Mouse (Mus musculus): ENCODE results near the gene Mrpl43. TPM values are rescaled to one million over a fixed set of nuclear protein-coding genes. Genes with fewer than 3 reads are reported as not detected.

The Mrpl43 gene
- polyA plus RNA-seq, 1 experiment from 2014 or later: 71.4 TPM

- WGBS: 65% methylated on average over 7 of the region's 7 CpGs
- no peak for ATAC-seq (replicated peaks; ENCODE audit: low FRiP score)
- no peak for DNase-seq (ENCODE audit: low spot score)
- Histone ChIP-seq H3K4me2 (ENCODE audit: low read depth, low read length, severe bottlenecking) (no peak overlapping the region), H3K36me3 (ENCODE audit: control insufficient read depth, insufficient read depth, low read length) (no peaks in the 10 kb centered on the region), H3K27me3 (ENCODE audit: control insufficient read depth, insufficient read depth, low read length) (0 out of 2 replicates have a peak, but pooled peaks cover 2% of the 10 kb centered on the region), H3K9ac (ENCODE audit: low read length) (no peak overlapping the region), H3K9me3 (ENCODE audit: control insufficient read depth, low read length) (no peaks in the 10 kb centered on the region), H3K4me1 (replicated peaks; ENCODE audit: control insufficient read depth, insufficient read depth, low read length) (peaks cover 18% of the 10 kb centered on the region), H3K4me3 (ENCODE audit: low read depth, low read length) (no peak overlapping the region), H3K27ac (ENCODE audit: low read depth, low read length) (no peak overlapping the region)
Observed at GRCm38 (mm10) chr19:44992246-44992645, 14.0 kb downstream of the Mrpl43 start.

- H3K4me2 ChIP-seq (ENCODE audit: low read depth, low read length, severe bottlenecking): no peak overlapping the region
- H3K27me3 ChIP-seq (ENCODE audit: control insufficient read depth, insufficient read depth, low read length): 0 out of 2 replicates have a peak, but pooled peaks cover 2% of the 10 kb centered on the region
- H3K9me3 ChIP-seq (ENCODE audit: control insufficient read depth, low read length): no peaks in the 10 kb centered on the region
- H3K4me3 ChIP-seq (ENCODE audit: low read depth, low read length): no peak overlapping the region
- no peak overlapping the region for H3K27ac ChIP-seq (ENCODE audit: low read depth, low read length)
- no peak for DNase-seq (ENCODE audit: low spot score)
- no peaks in the 10 kb centered on the region for H3K36me3 ChIP-seq (ENCODE audit: control insufficient read depth, insufficient read depth, low read length)
- H3K4me1 ChIP-seq (replicated peaks; ENCODE audit: control insufficient read depth, insufficient read depth, low read length): peaks cover 18% of the 10 kb centered on the region
- no peak overlapping the region for H3K9ac ChIP-seq (ENCODE audit: low read length)
- no peak for ATAC-seq (replicated peaks; ENCODE audit: low FRiP score)
- WGBS: 89% methylated on average over 8 of the region's 8 CpGs
Observed at GRCm38 (mm10) chr19:44991031-44991430, 15.2 kb downstream of the Mrpl43 start.

GRCm38 (mm10) chr19:44989567-44990495 is 16.4 kb downstream of the Mrpl43 start:
- DNase-seq (ENCODE audit: low spot score) (no peak), ATAC-seq (replicated peaks; ENCODE audit: low FRiP score) (peak; percentile 28; the same call in 1 of the 2 replicates)
- WGBS: 8% methylated on average over 22 of the region's 22 CpGs
- H3K9me3 ChIP-seq (ENCODE audit: control insufficient read depth, low read length): no peaks in the 10 kb centered on the region
- peaks cover 18% of the 10 kb centered on the region for H3K4me1 ChIP-seq (replicated peaks; ENCODE audit: control insufficient read depth, insufficient read depth, low read length)
- H3K4me3 ChIP-seq (ENCODE audit: low read depth, low read length): peak overlapping the region; percentile 65
- no peak overlapping the region for H3K27ac ChIP-seq (ENCODE audit: low read depth, low read length)
- 0 out of 2 replicates have a peak, but pooled peaks cover 2% of the 10 kb centered on the region for H3K27me3 ChIP-seq (ENCODE audit: control insufficient read depth, insufficient read depth, low read length)
- H3K36me3 ChIP-seq (ENCODE audit: control insufficient read depth, insufficient read depth, low read length): no peaks in the 10 kb centered on the region
- H3K9ac ChIP-seq (ENCODE audit: low read length): peak overlapping the region; percentile 85
- peak overlapping the region; percentile 98 for H3K4me2 ChIP-seq (ENCODE audit: low read depth, low read length, severe bottlenecking)

- peaks cover 18% of the 10 kb centered on the region for H3K4me1 ChIP-seq (replicated peaks; ENCODE audit: control insufficient read depth, insufficient read depth, low read length)
- H3K36me3 ChIP-seq (ENCODE audit: control insufficient read depth, insufficient read depth, low read length): no peaks in the 10 kb centered on the region
- H3K27ac ChIP-seq (ENCODE audit: low read depth, low read length): 0 out of 2 replicates have a peak within 1 kb of the TSS, but pooled peaks have one; percentile 6
- DNase-seq (ENCODE audit: low spot score) (peak; percentile 82), ATAC-seq (replicated peaks; ENCODE audit: low FRiP score) (peak; percentile 85)
- H3K4me2 ChIP-seq (ENCODE audit: low read depth, low read length, severe bottlenecking): peak within 1 kb of the TSS; percentile 98
- peak within 1 kb of the TSS; percentile 85 for H3K9ac ChIP-seq (ENCODE audit: low read length)
- H3K27me3 ChIP-seq (ENCODE audit: control insufficient read depth, insufficient read depth, low read length): 0 out of 2 replicates have a peak, but pooled peaks cover 2% of the 10 kb centered on the region
- H3K9me3 ChIP-seq (ENCODE audit: control insufficient read depth, low read length): no peaks in the 10 kb centered on the region
- peak within 1 kb of the TSS; percentile 65 for H3K4me3 ChIP-seq (ENCODE audit: low read depth, low read length)
- WGBS: under 1% methylated on average over 42 of the region's 58 CpGs
Observed at GRCm38 (mm10) chr19:44988831-44989566, 17.2 kb downstream of the Mrpl43 start, which contains the start of gene Sema4g. Gene Sema4g, plus strand, starts transcription at chr19:44989101.

- DNase-seq (ENCODE audit: low spot score): no peak
- peak overlapping the region; percentile 65; the same call in 1 of the 2 replicates for H3K4me3 ChIP-seq (ENCODE audit: low read depth, low read length)
- H3K27me3 ChIP-seq (ENCODE audit: control insufficient read depth, insufficient read depth, low read length): 0 out of 2 replicates have a peak, but pooled peaks cover 2% of the 10 kb centered on the region
- H3K4me2 ChIP-seq (ENCODE audit: low read depth, low read length, severe bottlenecking): peak overlapping the region; percentile 98; the same call in 1 of the 2 replicates
- 36% methylated on average over 9 of the region's 9 CpGs for WGBS
- H3K9me3 ChIP-seq (ENCODE audit: control insufficient read depth, low read length): no peaks in the 10 kb centered on the region
- no peak overlapping the region; the same call in 1 of the 2 replicates for H3K9ac ChIP-seq (ENCODE audit: low read length)
- H3K4me1 ChIP-seq (replicated peaks; ENCODE audit: control insufficient read depth, insufficient read depth, low read length): peaks cover 18% of the 10 kb centered on the region
- no peak; the same call in 1 of the 2 replicates for ATAC-seq (replicated peaks; ENCODE audit: low FRiP score)
- no peaks in the 10 kb centered on the region for H3K36me3 ChIP-seq (ENCODE audit: control insufficient read depth, insufficient read depth, low read length)
- H3K27ac ChIP-seq (ENCODE audit: low read depth, low read length): no peak overlapping the region
Observed at GRCm38 (mm10) chr19:44988321-44988720, 17.9 kb downstream of the Mrpl43 start.

GRCm38 (mm10) chr19:44987851-44988250 is 18.4 kb downstream of the Mrpl43 start:
- DNase-seq (ENCODE audit: low spot score) (no peak), ATAC-seq (replicated peaks; ENCODE audit: low FRiP score) (no peak)
- Histone ChIP-seq H3K9ac (ENCODE audit: low read length) (no peak overlapping the region), H3K27me3 (ENCODE audit: control insufficient read depth, insufficient read depth, low read length) (0 out of 2 replicates have a peak, but pooled peaks cover 2% of the 10 kb centered on the region), H3K27ac (ENCODE audit: low read depth, low read length) (no peak overlapping the region), H3K36me3 (ENCODE audit: control insufficient read depth, insufficient read depth, low read length) (no peaks in the 10 kb centered on the region), H3K4me3 (ENCODE audit: low read depth, low read length) (no peak overlapping the region), H3K4me1 (replicated peaks; ENCODE audit: control insufficient read depth, insufficient read depth, low read length) (peaks cover 18% of the 10 kb centered on the region), H3K9me3 (ENCODE audit: control insufficient read depth, low read length) (no peaks in the 10 kb centered on the region), H3K4me2 (ENCODE audit: low read depth, low read length, severe bottlenecking) (no peak overlapping the region)
- 69% methylated on average over 6 of the region's 6 CpGs for WGBS

GRCm38 (mm10) chr19:44987004-44987403 is 19.2 kb downstream of the Mrpl43 start:
- no peak overlapping the region for H3K9ac ChIP-seq (ENCODE audit: low read length)
- H3K4me1 ChIP-seq (replicated peaks; ENCODE audit: control insufficient read depth, insufficient read depth, low read length): peaks cover 18% of the 10 kb centered on the region
- H3K9me3 ChIP-seq (ENCODE audit: control insufficient read depth, low read length): no peaks in the 10 kb centered on the region
- H3K27ac ChIP-seq (ENCODE audit: low read depth, low read length): no peak overlapping the region
- DNase-seq (ENCODE audit: low spot score) (no peak), ATAC-seq (replicated peaks; ENCODE audit: low FRiP score) (no peak)
- 0 out of 2 replicates have a peak, but pooled peaks cover 2% of the 10 kb centered on the region for H3K27me3 ChIP-seq (ENCODE audit: control insufficient read depth, insufficient read depth, low read length)
- H3K4me2 ChIP-seq (ENCODE audit: low read depth, low read length, severe bottlenecking): no peak overlapping the region
- H3K4me3 ChIP-seq (ENCODE audit: low read depth, low read length): no peak overlapping the region
- no peaks in the 10 kb centered on the region; the same call in 1 of the 2 replicates for H3K36me3 ChIP-seq (ENCODE audit: control insufficient read depth, insufficient read depth, low read length)
- 71% methylated on average over 6 of the region's 6 CpGs for WGBS
